Mouse (Mus musculus): ENCODE measurements around the gene Hk1.

The Hk1 gene

GRCm38 (mm10) chr10:62275235-62275634 is 104.5 kb downstream of the Hk1 start:
- peak; percentile 55 to 72 for DNase-seq (ENCODE audit: low spot score in 2 of 2)

DNA sequence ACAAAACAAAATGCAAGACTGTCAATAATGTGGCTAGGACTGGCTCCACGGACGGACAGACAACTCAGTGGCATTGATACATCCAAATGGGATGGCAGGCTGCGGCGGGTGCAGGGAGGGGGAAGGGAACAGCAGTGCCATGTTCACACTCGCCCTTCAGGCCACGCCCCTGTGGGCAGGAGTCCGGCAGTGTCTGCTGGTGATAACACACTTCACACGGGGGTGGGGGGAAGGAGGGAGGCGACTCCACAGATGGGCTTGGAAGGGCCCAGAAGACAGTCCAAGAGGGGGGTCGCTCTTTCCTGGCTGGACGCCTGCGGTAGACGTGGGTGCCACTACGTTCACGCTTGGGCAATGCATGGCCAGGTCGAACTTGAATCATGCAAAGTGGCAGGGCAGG is 110.4 kb downstream of the Hk1 start:
- DNase-seq (ENCODE audit: low spot score in 2 of 2) = no peak

DNA sequence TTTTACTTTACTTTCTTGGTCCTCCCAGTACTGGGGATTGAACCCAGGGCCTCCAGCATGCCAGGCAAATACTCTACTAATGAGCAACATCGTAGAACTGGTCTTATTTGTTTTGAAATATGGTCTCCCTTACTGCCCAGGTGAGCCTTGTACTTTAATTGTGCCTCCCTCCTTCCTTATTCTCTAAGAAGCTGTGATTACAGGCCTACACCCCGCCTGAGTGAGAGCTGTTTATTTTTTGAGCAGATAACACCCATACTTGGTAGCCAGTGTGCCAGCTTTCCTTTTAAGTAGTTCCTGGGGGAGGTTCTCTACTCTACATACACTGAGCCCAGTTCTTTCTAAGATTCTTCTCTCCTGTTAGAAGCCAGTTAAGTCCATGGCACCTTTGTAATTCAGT is 115.4 kb downstream of the Hk1 start:
- no peak for DNase-seq (ENCODE audit: low spot score in 2 of 2)

GRCm38 (mm10) chr10:62261115-62261886 is 118.4 kb downstream of the Hk1 start:
- DNase-seq (ENCODE audit: low spot score in 2 of 2) = peak; percentile 41 to 43

DNA sequence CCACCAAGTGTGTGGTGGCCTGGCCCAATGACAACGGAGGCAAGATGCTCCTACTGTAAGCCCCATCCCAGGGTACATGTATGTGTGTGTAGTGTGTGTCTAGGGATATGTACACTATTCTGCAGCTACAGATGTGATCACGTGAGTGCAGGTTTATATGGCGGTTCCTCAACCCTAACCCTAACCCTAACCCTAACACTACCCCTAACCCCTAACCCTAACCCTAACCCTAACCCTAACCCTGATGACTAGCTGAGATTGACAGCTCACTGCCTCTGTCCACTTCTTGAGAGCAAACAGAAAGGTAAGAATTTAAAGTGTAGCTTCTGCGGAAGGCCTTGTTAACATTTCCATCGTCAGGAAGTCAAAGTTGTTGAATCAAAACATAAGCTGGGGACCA is 121.4 kb downstream of the Hk1 start:
- DNase-seq (ENCODE audit: low spot score in 2 of 2) = no peak

GRCm38 (mm10) chr10:62252496-62253235 is 127.0 kb downstream of the Hk1 start:
- no peak for DNase-seq (ENCODE audit: low spot score in 2 of 2)

GRCm38 (mm10) chr10:62252000-62252488 is 127.7 kb downstream of the Hk1 start, which contains the start of gene Tacr2:
Gene Tacr2 (plus strand): TSS chr10:62252438.
- no peak for DNase-seq (ENCODE audit: low spot score in 2 of 2)

- DNase-seq (ENCODE audit: low spot score in 2 of 2) = no peak
Observed at GRCm38 (mm10) chr10:62247815-62248214, 131.9 kb downstream of the Hk1 start.

DNA sequence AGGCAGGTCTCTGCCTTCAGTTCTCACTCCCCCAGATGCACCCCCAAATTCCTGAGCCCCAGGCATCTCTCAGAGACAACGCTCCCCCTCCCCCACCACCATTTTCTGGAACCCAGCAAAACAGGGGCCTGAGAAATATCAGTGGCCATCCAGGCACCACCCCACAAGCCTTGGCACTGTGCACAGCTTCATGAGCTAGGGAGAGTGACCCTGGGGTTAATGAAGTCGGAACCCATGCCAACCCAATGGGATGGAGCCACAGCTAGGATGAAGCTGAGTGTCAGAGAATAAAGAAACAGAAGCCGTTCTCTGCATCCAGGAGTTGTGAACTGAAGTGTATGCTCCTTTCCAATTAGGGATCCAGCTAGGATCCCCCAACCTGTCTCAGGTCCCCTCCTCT is 132.6 kb downstream of the Hk1 start:
- no peak for DNase-seq (ENCODE audit: low spot score in 2 of 2)

DNA sequence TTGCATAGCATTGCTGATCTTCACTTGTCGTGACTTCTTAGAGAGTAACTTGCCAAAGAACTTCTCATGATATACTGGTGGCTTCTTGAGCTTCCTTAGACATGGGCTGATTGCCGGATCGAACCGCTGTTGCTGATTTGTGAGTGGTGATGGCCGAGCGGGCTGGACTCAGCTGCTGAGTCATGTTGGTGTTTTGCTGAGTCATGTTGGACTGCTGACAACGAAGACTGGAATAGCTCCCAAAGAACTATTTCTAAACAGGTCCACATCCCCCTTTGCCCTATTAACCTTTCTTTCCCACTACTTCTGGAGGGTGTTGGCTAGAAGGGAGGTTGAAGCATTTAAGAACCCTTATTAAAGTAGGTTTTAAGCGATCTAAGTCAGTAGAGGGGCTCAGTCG is 135.6 kb downstream of the Hk1 start:
- no peak for DNase-seq (ENCODE audit: low spot score in 2 of 2)

- DNase-seq (ENCODE audit: low spot score in 2 of 2) = peak in 1 of 2 experiments; percentile 25
Observed at GRCm38 (mm10) chr10:62242896-62243295, 136.8 kb downstream of the Hk1 start.

DNA sequence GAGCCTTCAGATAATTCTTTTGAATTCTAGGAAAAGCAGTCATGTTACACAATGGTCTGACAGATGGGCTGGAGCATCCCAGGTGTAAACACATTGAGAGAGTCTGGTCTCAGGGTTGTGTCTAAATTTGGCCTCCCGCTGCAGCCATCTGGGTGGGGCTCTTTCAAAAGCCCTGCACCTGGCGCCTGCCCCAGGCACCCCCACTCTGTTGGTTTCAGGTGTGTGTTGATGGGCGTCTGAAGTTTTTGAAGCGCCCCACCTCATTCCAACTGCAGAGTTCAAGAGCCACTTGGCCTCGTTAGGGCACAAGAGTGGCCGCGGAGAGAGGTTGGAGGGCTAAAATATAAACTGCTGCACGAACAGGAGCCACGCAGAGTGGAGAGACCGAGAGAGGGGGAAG is 137.3 kb downstream of the Hk1 start:
- no peak for DNase-seq (ENCODE audit: low spot score in 2 of 2)

DNA sequence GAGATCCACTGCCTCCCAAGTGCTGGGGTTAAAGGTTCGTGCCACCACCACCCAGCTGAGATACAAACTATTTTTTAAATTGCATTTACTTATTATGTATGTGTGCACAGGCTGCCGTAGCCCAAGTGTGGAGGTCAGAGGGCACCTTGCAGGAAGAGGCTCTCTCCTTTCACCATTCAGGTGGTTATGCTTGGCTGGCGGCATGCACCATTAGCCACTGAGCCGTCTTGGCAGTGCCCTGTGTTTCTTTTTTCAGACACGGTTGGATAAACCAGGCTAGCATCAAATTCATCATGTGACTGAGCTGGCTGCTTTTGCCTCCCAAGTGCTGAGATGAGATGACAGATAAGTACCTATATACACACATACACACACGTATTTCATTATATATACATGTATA is 140.4 kb downstream of the Hk1 start:
- DNase-seq (ENCODE audit: low spot score in 2 of 2) = no peak

- no peak for DNase-seq (ENCODE audit: low spot score in 2 of 2)
Observed at GRCm38 (mm10) chr10:62238688-62239087, 141.0 kb downstream of the Hk1 start.

- no peak for DNase-seq (ENCODE audit: low spot score in 2 of 2)
Observed at GRCm38 (mm10) chr10:62237205-62237604, 142.5 kb downstream of the Hk1 start.

- DNase-seq (ENCODE audit: low spot score in 2 of 2) = no peak
Observed at GRCm38 (mm10) chr10:62236165-62236564, 143.5 kb downstream of the Hk1 start.

DNA sequence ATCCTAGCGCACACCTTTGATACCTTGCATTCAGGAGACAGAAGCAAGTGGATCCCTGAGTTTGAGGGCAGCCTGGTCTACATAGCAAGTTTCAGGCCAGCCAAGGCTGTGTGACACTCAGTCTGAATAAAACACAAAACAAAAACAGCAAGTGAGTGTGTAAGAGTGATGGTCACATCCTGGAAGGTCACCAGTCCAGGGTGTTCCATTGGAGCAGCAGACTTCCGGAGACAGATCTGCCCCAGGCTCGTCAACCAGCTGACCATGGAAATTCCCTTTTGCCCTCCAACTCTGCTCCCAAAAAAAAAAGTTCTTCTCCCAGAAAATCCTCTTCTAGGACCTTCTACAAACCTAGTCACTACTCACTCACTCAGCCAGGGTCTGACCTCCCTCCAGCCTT is 147.9 kb downstream of the Hk1 start:
- no peak for DNase-seq (ENCODE audit: low spot score in 2 of 2)

DNA sequence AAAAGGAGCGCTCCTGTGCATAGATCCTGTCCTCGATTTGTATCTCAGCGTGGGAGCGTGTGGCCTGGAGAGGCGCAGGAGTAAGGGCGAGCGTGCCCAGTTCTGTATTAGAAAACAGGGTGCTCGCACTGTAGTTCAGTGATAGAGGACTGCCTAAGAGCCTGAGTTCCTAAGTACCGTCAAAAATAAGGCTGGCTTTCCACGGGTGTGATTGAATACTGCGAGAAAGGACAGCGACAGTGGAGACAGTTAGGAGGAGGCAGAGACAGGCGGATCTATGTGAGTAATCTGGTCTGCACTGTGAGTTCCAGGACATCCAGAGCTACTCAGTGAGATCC is 148.3 kb downstream of the Hk1 start:
- DNase-seq (ENCODE audit: low spot score in 2 of 2) = no peak

DNA sequence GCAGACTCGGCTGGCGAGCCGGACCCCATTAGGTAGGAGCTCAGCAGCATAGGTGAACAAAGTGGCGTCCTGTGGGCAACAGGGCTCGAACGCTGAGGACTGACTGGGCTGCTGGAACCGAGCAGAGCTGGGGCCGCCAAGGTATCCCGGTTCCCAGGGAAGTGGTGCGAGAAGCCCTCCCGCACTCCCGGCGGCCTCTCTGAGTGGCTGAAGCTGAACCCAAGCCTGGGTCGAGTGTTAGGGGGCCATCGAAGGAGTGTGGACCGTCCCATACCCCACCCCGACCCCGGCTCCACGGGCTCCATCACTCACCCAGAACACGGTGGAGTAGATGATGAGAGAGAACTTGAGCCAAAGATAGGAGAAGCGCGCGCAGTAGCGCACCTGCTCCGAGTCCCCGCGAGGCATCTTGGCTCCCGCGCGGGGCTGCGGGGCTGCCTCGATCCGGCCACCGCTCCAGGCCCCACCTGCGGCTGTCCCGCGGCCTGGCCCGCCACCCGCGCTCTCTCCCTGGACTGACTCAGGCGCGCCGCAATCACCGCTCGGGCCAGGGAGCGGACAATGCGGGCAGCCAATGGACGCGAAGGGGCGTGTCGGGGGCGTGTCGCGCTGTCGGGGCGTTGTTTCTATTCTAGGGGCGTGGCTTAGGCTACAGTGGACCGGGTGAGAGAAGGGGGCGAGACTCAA is 148.9 kb downstream of the Hk1 start, which contains the start of gene Tspan15:
Gene Tspan15 (minus strand): TSS at position 544 of the 687 bp plus-strand sequence.
- DNase-seq (ENCODE audit: low spot score in 2 of 2) = peak; percentile 73 to 83

DNA sequence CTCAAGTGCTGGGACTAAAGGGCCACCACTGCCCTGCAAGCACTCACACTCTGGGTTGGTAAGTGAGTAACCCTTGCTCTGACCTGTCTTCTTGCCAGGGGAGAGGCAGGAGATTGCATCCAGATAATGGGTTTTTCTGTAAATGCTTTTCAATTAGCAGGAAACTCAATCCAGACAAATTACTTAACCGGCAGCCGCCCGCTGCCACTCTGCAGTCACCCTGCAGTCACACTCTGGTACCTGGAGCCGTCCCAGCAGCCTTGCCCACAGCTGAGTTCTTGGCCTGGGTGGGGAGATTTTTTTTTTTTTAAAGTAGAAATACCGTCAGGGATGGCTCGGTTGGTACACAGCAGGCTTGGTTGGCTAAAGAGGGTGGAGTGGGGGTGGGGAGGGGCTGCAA is 151.6 kb downstream of the Hk1 start:
- DNase-seq (ENCODE audit: low spot score in 2 of 2) = no peak

- no peak for DNase-seq (ENCODE audit: low spot score in 2 of 2)
Observed at GRCm38 (mm10) chr10:62225839-62226238, 153.9 kb downstream of the Hk1 start.

DNA sequence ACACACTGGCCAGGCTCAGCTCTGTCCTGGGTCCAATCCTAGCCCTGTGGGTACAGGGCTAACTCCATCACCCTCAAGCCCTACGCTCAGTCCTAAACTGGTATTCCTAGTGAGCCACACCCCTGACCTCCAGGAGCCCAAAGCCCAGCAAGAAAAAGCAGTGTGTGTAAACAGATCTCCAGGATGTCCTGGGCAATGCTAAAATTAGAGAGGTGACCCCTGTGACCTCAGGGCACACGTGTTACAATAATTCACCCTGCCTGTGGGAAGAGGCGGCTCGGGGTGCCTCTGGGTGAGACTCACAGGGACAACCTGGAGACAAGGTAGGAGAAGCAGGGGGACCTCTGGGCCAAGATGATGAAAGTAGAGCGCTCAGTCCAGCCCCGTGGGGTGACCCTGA is 155.5 kb downstream of the Hk1 start:
- no peak for DNase-seq (ENCODE audit: low spot score in 2 of 2)

Data from frontal cortex, postnatal 10 days (tissue).